Mouse (Mus musculus) G1E (cell line): ENCODE measurements at regions not wholly inside any gene's neighbourhood (a gene's known extent, or its start where the extent isn't known, plus 50 kb on each side); places are given as distances from the start of the nearest gene placed in this dataset.

ENCODE experiments used
- CTCF ChIP-seq: IDR thresholded peaks from 2 replicates; pipeline ENCODE4 v1.5.1; 2012; ENCODE audit warnings: low read depth, low read length, inconsistent platforms, mixed read lengths
- GATA1 ChIP-seq: IDR thresholded peaks from 2 replicates; pipeline ENCODE4 v1.6.1; 2012; ENCODE audit warnings: borderline replicate concordance, low read length, inconsistent platforms, mixed read lengths
- GATA2 ChIP-seq: IDR thresholded peaks from 2 replicates; pipeline ENCODE4 v1.6.1; 2012; ENCODE audit warnings: low read depth, low read length, inconsistent platforms, borderline replicate concordance
- POLR2AphosphoS5 ChIP-seq: IDR thresholded peaks from 2 replicates; pipeline ENCODE4 v1.6.1; 2012; ENCODE audit warnings: low read depth, low read length, inconsistent platforms; ENCODE audit not compliant: insufficient replicate concordance
- TAL1 ChIP-seq: conservative IDR thresholded peaks from 2 replicates; pipeline ENCODE4 v1.6.1; 2012; ENCODE audit warnings: low read depth, low read length, inconsistent platforms, mixed read lengths

DNA sequence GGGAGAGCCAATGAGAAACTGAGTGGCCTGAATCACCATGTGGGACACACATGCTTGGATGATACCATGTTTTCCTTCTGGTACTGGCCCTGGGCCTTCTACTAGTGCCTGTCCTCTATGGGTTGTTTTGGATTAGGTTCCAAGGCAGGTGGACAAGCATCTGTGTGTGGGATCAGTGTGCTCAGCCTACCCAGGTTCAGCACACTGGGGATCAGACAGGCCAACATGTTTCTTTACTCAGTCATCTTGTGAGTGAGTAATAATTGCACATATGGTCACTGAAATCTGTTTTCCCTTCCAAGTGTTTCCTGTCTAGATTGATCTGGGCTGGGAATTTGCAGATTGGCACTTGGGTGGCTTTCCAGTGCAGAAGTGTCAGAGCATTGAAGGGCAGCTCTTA, 346.6 kb upstream of the Tmc3 start:
- TF ChIP-seq CTCF (no peak), GATA1 (no peak), TAL1 (no peak), POLR2AphosphoS5 (no peak), GATA2 (no peak)
